Mouse (Mus musculus) CD4-positive, CD25-positive, alpha-beta regulatory T cell, adult 2 months (primary cell): ENCODE data around the gene Ogfod2.

Source experiments
- DNase-seq: peaks from one replicate; pipeline ENCODE4 v3.0.0-alpha.2; 2012; ENCODE audit warnings: low read depth, low spot score

Gene Ogfod2

GRCm38 (mm10) chr5:124111742-124112497, at the start of gene Ogfod2:
TSS of gene Ogfod2 (plus strand) at chr5:124112297.
- peak; percentile 98 for DNase-seq

- no peak for DNase-seq
Measured at GRCm38 (mm10) chr5:124069657-124070056, 42.4 kb upstream of the Ogfod2 start.

DNA sequence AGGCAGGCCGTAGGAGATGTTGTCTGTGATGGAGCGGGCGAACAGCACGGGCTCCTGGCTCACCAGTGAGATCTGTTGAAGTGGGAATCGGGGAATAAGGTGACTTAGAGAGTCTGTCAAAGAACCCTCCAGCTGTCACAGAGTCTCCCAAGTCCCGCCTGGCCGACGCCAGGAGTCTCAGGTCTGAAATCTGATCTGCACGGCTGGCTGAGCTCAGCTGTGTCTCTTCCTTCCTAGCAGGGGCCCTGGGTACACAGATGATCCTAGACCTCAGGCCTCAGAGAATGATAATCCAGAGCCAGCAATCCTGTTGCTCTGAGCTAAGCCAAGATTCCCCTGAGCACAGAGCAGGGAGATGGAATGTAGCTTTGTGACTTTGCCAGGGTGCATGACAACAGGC, 38.4 kb upstream of the Ogfod2 start:
- DNase-seq, result no peak

GRCm38 (mm10) chr5:124074845-124075307, 37.2 kb upstream of the Ogfod2 start:
- DNase-seq, result peak; percentile 91

DNA sequence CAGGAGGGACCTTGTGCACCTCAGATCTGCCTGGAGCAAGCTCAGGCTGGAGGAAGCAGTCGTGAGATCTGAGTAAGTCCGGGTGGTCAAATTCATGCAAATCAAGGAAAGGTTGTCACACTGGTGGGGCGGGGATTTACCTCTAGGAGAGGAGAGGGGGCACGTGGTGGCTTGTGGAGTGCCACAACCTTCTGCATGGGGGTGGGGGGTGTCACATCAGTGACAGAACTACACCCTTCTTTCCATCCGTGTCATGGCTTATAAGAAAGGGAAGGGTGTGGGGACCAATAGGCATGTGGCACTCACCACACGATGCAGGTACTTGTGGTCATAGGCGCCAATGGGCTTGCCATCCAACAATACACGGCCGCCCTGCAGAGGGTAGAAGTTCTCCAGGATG, 36.4 kb upstream of the Ogfod2 start:
- peak; percentile 63 for DNase-seq

DNA sequence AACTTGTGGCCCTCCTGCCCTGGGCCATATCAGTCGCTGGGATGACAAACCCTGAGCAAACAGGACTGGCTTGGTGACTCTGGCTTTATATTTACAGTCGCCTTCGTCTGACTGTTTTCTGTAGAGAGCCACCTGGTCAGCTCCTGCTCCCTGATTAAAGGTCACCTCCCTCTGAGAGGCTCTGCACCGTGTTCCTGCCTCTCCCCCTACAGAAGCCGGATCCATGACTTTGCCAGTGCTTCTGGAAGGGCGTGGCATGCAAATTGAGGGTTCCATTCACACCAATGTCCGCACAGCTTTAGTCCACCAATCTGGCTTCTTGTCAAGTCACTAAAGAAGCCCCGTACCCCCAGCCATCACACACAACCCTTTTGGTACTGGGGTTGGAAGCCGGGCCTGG, 35.5 kb upstream of the Ogfod2 start:
- no peak for DNase-seq

DNA sequence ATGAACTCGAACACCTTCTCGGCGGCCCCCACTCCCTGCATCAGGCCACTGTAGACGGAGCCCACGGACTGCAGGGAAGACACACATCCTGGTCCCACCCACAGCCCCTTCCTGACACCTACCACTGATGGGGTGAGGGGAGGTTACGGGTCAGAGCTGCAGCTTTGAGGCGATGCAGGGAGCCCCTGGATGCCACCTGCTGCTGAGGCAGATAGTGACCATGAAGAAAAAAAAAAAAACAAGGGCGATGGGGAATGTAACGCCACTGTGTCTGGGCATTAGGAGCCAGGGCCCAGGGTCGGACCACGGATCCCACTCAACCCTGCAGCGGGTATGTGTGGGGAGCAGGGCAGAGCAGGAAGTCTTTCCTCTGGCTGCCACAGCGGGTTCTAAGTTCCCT, 34.9 kb upstream of the Ogfod2 start:
- DNase-seq, result no peak

DNA sequence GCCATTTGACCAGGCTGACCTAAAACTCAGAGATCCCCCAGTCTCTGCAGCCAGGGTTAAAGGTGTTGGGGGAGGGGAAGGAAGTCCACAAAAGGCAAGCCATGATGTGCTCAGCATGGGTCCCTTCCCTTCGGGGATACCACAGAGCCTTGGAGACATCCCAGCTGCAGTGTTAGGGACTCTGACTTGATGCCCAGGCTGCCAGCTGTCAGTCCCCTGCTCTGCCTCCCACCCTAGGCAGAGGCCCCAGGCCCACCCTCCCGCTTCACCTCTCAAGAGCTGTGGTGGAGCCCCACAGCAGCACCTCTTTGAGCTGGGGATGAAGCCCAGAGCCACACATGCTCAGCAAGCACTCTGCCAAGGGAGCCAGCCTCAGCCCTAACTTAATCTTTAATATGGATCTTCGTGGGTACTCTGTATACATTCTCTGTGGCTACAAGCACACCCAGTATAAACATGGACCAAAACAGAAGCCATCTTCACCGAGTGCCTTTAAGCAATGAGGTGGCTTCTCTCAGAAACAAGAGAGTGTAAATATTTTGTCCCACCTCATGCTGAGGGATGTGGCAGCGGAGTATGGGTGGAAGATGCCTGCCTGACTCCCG, 34.1 kb upstream of the Ogfod2 start:
- peak; percentile 40 for DNase-seq

DNA sequence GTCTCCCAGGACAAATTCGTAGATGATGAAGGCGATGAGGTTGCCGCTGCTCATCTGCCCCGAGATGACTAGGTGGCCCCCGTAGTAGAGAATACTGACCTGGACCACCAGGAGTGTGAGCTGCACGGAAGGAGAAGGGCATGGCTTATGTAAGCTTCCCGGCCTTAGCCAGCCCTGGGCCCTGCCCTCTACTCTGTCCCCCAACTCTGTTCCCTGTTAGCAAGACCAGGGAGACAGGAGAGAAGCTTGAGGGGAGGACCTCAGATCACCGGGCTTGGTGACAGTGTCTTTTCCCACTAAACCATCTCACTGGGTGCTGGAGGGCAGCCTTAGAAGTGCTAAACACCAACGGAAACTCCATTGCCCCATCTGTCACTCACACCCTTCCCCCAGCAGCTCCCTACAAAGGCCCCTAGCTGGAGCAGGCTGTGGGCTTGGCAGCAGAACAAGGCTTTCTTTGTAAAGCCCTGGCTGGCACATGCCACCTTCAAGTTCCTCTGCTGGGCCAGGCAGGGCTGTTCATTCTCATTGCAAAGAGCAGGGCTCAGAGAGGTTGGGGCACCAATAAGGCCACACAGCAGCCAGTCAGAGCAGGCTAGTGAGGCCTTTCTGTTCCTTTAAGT, 33.2 kb upstream of the Ogfod2 start:
- peak; percentile 67 for DNase-seq

- peak; percentile 68 for DNase-seq
Measured at GRCm38 (mm10) chr5:124079880-124080279, 32.2 kb upstream of the Ogfod2 start.

DNA sequence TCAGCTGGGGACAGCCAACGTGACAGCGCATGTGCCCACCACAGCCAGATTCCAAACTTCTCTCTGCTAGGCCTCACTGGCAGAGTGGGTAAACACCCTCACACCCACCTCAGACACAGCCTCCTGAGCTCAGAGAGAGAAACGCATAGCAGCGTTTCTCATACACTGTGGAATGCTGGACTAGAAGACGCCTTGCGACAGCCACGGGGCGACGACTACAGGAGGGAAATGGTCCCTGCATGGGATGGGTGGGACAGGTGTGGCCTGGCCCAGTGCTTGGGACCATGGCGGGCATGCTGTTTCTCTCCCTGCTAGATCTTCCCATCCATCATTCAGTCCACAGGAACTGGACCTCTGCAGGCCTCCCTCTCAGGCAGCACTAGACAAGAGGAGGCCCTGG, 29.6 kb upstream of the Ogfod2 start:
- peak; percentile 52 for DNase-seq

- peak; percentile 75 for DNase-seq
Measured at GRCm38 (mm10) chr5:124082941-124083688, 29.0 kb upstream of the Ogfod2 start.

DNA sequence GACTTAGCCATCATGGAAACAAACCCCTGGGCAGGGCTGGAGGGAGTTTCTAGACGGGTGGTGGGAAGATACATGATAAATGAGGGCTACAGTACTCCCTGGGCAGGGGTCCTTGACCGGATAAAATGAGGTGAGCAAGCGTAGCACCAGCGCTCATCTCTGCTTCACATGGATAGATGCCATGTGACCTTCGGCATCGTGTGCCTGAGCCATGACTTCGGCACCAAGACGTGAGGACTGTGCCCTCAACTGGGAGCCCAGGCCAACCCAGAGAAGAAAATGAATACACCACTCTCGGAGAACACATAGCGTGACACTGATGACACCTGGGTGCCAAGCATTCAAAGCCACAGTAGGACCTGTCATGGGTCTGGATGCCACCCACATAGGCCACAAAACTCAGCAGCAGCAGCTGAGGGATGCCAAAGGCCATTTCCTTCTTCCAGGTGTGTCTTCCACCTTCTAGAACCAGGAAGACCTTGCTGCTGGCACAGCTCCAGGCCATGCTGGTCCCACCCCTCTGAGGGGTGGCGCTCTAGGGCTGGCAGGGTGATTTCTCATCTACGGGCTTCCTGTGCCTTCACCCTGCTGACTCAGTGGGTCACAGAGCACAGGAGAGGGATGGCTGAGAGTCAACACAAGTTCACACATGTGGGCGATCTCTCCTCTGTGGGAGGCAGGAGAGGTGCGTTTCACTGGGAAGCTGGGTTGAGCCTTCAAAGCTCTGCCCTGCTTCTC, 28.1 kb upstream of the Ogfod2 start:
- DNase-seq, result peak; percentile 86

- peak; percentile 93 for DNase-seq
Measured at GRCm38 (mm10) chr5:124084588-124085173, 27.4 kb upstream of the Ogfod2 start.

GRCm38 (mm10) chr5:124085513-124085912, 26.6 kb upstream of the Ogfod2 start:
- DNase-seq, result no peak

- no peak for DNase-seq
Measured at GRCm38 (mm10) chr5:124086876-124087275, 25.2 kb upstream of the Ogfod2 start.

- no peak for DNase-seq
Measured at GRCm38 (mm10) chr5:124089868-124090267, 22.2 kb upstream of the Ogfod2 start.

- DNase-seq, result no peak
Measured at GRCm38 (mm10) chr5:124091951-124092406, 20.1 kb upstream of the Ogfod2 start.

DNA sequence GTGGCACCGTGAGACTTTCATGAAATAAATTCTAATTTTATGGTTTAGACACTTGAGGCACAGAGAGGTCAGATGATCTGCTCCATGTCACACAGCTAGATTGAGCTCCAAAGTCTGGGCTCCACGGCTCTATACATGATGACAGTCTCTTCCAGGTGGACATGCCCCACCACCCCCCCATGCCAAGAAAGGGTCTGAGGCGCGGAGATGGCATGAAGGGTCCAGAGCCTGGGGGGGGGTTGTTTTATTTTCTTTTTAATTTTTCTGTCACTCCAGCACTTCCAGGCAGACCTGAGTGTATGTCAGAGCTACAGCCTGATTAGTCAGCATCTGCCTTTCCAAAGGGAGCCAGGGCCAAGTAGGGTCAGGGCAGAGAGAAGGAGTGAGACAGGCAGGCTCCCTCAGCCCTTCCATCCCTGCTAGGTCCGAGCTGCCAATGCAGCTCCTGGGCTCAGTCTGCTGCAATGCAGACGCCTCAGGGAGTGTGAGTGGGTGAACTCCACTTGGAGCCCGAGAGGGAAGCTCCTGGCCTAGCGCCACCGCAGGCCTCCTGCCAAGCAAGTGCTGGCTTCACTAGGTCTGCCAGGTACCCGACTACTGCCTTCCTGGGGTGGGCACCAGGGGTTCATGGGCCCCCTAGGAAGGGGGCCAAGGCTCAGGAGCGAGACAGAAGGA, 18.8 kb upstream of the Ogfod2 start:
- no peak for DNase-seq
